Mouse (Mus musculus) frontal cortex, postnatal 14 days (tissue): ENCODE measurements around the gene Pigyl.

Experiments
- DNase-seq, 2 experiments: peaks; one replicate each; pipeline ENCODE4 v3.0.0; 2022; ENCODE audit warnings: low spot score in 2 of 2

The Pigyl gene

GRCm38 (mm10) chr9:22196412-22196811, 39.8 kb downstream of the Pigyl start:
- no peak for DNase-seq
